Mouse (Mus musculus) embryonic fibroblast, embryonic 13.5 days (primary cell): ENCODE data around the gene Anks3.

ENCODE experiments used
- CTCF ChIP-seq: IDR thresholded peaks from 2 replicates; pipeline ENCODE4 v1.5.1; 2011; ENCODE audit warnings: mild to moderate bottlenecking, control low read depth, low read length, moderate library complexity, borderline replicate concordance; ENCODE audit not compliant: insufficient read depth
- POLR2A ChIP-seq: IDR thresholded peaks from 2 replicates; pipeline ENCODE4 v1.6.1; 2011; ENCODE audit warnings: low read depth, mild to moderate bottlenecking, control low read depth, low read length, moderate library complexity

- TF ChIP-seq POLR2A (no peak), CTCF (no peak)
Measured at GRCm38 (mm10) chr16:4935931-4936703, 27.9 kb downstream of the Anks3 start.
